In genomic region chr14:27296987-27297386, GRCm38 (mm10) we compare ENCODE assay signal across 19 mouse cellular contexts.
DNase-seq lines count a peak whose midpoint lies in the region; ATAC-seq and TF ChIP-seq lines count a peak whose summit lies in the region.
"Had no signal": no experiment of that assay in that cellular context is flagged by ENCODE, and none has a peak within 500 bp of the region (broad histone marks: within the 10 kb centered on the region; RNA-seq: fewer than 3 reads in every experiment).

No protein-coding gene starts in this region.

- H3K4me3 ChIP-seq in kidney, embryonic 16.5 days (ENCODE audit: low read length) = no peak overlapping the region
- H3K4me3 ChIP-seq in liver, embryonic 11.5 days (ENCODE audit: low read depth, low read length) = no peak overlapping the region
- H3K4me3 ChIP-seq in stomach, postnatal 0 days (ENCODE audit: low read depth, low read length) = no peak overlapping the region
- H3K4me3 ChIP-seq in midbrain, embryonic 10.5 days = no peak overlapping the region
- no peak overlapping the region for H3K4me3 ChIP-seq in midbrain, embryonic 11.5 days (ENCODE audit: low read depth, low read length)
- H3K4me3 ChIP-seq: embryonic facial prominence, embryonic 10.5 days; erythroblast, embryonic 14.5 days; forebrain, embryonic 15.5 days; hindbrain, embryonic 15.5 days; layer of hippocampus, adult 2 months; limb, embryonic 13.5 days had no signal

- ATAC-seq in kidney, embryonic 16.5 days (ENCODE audit: low FRiP score, low TSS enrichment) = peak; percentile 65; the same call in 1 of the 2 replicates
- ATAC-seq in liver, embryonic 11.5 days (replicated peaks; ENCODE audit: low FRiP score) = 0 out of 2 replicates have a peak, but pooled peaks have one; percentile 51
- ATAC-seq in stomach, postnatal 0 days (ENCODE audit: low FRiP score, low TSS enrichment) = peak; percentile 80
- no peak for ATAC-seq in midbrain, embryonic 11.5 days (ENCODE audit: low FRiP score)
- ATAC-seq: forebrain, embryonic 15.5 days had no signal

- TF ChIP-seq CTCF in stomach, postnatal 0 days (IDR thresholded peaks at IDR 0.05; ENCODE audit: low read depth) = no peak

- no peak overlapping the region for H3K9ac ChIP-seq in kidney, embryonic 16.5 days (replicated peaks; ENCODE audit: low read length)
- no peak overlapping the region for H3K9ac ChIP-seq in liver, embryonic 11.5 days (ENCODE audit: low read depth, low read length)
- H3K9ac ChIP-seq in stomach, postnatal 0 days (ENCODE audit: low read length) = no peak overlapping the region
- H3K9ac ChIP-seq in midbrain, embryonic 11.5 days (ENCODE audit: low read length) = no peak overlapping the region
- H3K9ac ChIP-seq: forebrain, embryonic 15.5 days; hindbrain, embryonic 15.5 days; limb, embryonic 13.5 days had no signal

- no peaks in the 10 kb centered on the region; the same call in 1 of the 2 replicates for H3K4me1 ChIP-seq in kidney, embryonic 16.5 days (ENCODE audit: insufficient read depth, low read length)
- H3K4me1 ChIP-seq in liver, embryonic 11.5 days (replicated peaks; ENCODE audit: control insufficient read depth, insufficient read depth, low read length) = no peaks in the 10 kb centered on the region
- H3K4me1 ChIP-seq in stomach, postnatal 0 days (replicated peaks; ENCODE audit: control insufficient read depth, insufficient read depth) = no peaks in the 10 kb centered on the region
- H3K4me1 ChIP-seq in midbrain, embryonic 10.5 days = no peaks in the 10 kb centered on the region
- no peaks in the 10 kb centered on the region for H3K4me1 ChIP-seq in midbrain, embryonic 11.5 days (ENCODE audit: control insufficient read depth, insufficient read depth, low read length)
- H3K4me1 ChIP-seq: embryonic facial prominence, embryonic 10.5 days; forebrain, embryonic 15.5 days; hindbrain, embryonic 15.5 days; limb, embryonic 13.5 days had no signal

- no peaks in the 10 kb centered on the region for H3K36me3 ChIP-seq in kidney, embryonic 16.5 days (ENCODE audit: insufficient read depth, low read length)
- H3K36me3 ChIP-seq in liver, embryonic 11.5 days (ENCODE audit: control insufficient read depth, insufficient read depth, low read length) = no peaks in the 10 kb centered on the region
- H3K36me3 ChIP-seq in stomach, postnatal 0 days (ENCODE audit: control insufficient read depth, insufficient read depth, low read length) = no peaks in the 10 kb centered on the region
- H3K36me3 ChIP-seq in midbrain, embryonic 10.5 days = no peaks in the 10 kb centered on the region
- H3K36me3 ChIP-seq in midbrain, embryonic 11.5 days (ENCODE audit: control insufficient read depth, insufficient read depth, low read length) = no peaks in the 10 kb centered on the region
- H3K36me3 ChIP-seq: embryonic facial prominence, embryonic 10.5 days; forebrain, embryonic 15.5 days; hindbrain, embryonic 15.5 days; limb, embryonic 13.5 days had no signal

- 60% methylated on average over 5 of the region's 5 CpGs for WGBS in kidney, embryonic 16.5 days
- 70% methylated on average over 5 of the region's 5 CpGs for WGBS in liver, embryonic 11.5 days
- 48% methylated on average over 5 of the region's 5 CpGs for WGBS in stomach, postnatal 0 days
- 89% methylated on average over 5 of the region's 5 CpGs for WGBS in midbrain, embryonic 10.5 days
- WGBS in midbrain, embryonic 11.5 days = 91% methylated on average over 5 of the region's 5 CpGs

- peak; percentile 81 for DNase-seq in kidney, adult 11 months
- no peak for DNase-seq in kidney, postnatal 4 days
- no peak for DNase-seq in liver, embryonic 11.5 days (ENCODE audit: low spot score)
- peak; percentile 23 for DNase-seq in stomach, postnatal 0 days (ENCODE audit: low spot score)
- no peak for DNase-seq in midbrain, embryonic 10.5 days (ENCODE audit: low spot score)
- no peak for DNase-seq in midbrain, embryonic 11.5 days (ENCODE audit: low spot score, missing footprints)
- DNase-seq in testis, postnatal 14 days (ENCODE audit: low spot score) = no peak
- DNase-seq: cerebellum, postnatal 25 days; heart, postnatal 10 days; lung, postnatal 14 days; midbrain, embryonic 14.5 days; right cerebral cortex, postnatal 14 days had no signal

- H3K9me3 ChIP-seq in kidney, embryonic 16.5 days (ENCODE audit: low read length) = no peaks in the 10 kb centered on the region
- no peaks in the 10 kb centered on the region for H3K9me3 ChIP-seq in liver, embryonic 11.5 days (ENCODE audit: control insufficient read depth, low read length)
- no peaks in the 10 kb centered on the region for H3K9me3 ChIP-seq in stomach, postnatal 0 days (ENCODE audit: control insufficient read depth, low read length)
- no peaks in the 10 kb centered on the region for H3K9me3 ChIP-seq in midbrain, embryonic 10.5 days (replicated peaks)
- no peaks in the 10 kb centered on the region for H3K9me3 ChIP-seq in midbrain, embryonic 11.5 days (ENCODE audit: control insufficient read depth, low read length)
- H3K9me3 ChIP-seq: embryonic facial prominence, embryonic 10.5 days; forebrain, embryonic 15.5 days; hindbrain, embryonic 15.5 days; limb, embryonic 13.5 days had no signal

- TF ChIP-seq EP300 in stomach, postnatal 0 days (optimal IDR thresholded peaks at IDR 0.05) = no peak

- H3K4me2 ChIP-seq in kidney, embryonic 16.5 days (replicated peaks; ENCODE audit: low read depth, low read length) = no peak overlapping the region
- no peak overlapping the region for H3K4me2 ChIP-seq in liver, embryonic 11.5 days
- no peak overlapping the region for H3K4me2 ChIP-seq in stomach, postnatal 0 days (replicated peaks; ENCODE audit: low read depth)
- H3K4me2 ChIP-seq in midbrain, embryonic 11.5 days = no peak overlapping the region
- H3K4me2 ChIP-seq: forebrain, embryonic 15.5 days; hindbrain, embryonic 15.5 days; limb, embryonic 13.5 days had no signal

- 0 out of 2 replicates have a peak overlapping the region, but pooled peaks have one; percentile 12 for H3K27ac ChIP-seq in kidney, embryonic 16.5 days (ENCODE audit: low read length)
- H3K27ac ChIP-seq in liver, embryonic 11.5 days (ENCODE audit: low read depth, low read length) = no peak overlapping the region
- no peak overlapping the region for H3K27ac ChIP-seq in stomach, postnatal 0 days (replicated peaks)
- H3K27ac ChIP-seq in midbrain, embryonic 10.5 days (replicated peaks) = no peak overlapping the region
- no peak overlapping the region for H3K27ac ChIP-seq in midbrain, embryonic 11.5 days (ENCODE audit: low read depth, low read length)
- H3K27ac ChIP-seq: embryonic facial prominence, embryonic 10.5 days; forebrain, embryonic 15.5 days; hindbrain, embryonic 15.5 days; layer of hippocampus, adult 2 months; limb, embryonic 13.5 days had no signal

- H3K27me3 ChIP-seq in kidney, embryonic 16.5 days (ENCODE audit: insufficient read depth, low read length) = no peaks in the 10 kb centered on the region
- no peaks in the 10 kb centered on the region for H3K27me3 ChIP-seq in liver, embryonic 11.5 days (replicated peaks; ENCODE audit: control insufficient read depth, insufficient read depth, low read length)
- H3K27me3 ChIP-seq in stomach, postnatal 0 days (ENCODE audit: control insufficient read depth, insufficient read depth, low read length) = no peaks in the 10 kb centered on the region
- no peaks in the 10 kb centered on the region for H3K27me3 ChIP-seq in midbrain, embryonic 10.5 days (ENCODE audit: low read depth, poor library complexity, severe bottlenecking)
- H3K27me3 ChIP-seq in midbrain, embryonic 11.5 days (ENCODE audit: control insufficient read depth, insufficient read depth, low read length) = no peaks in the 10 kb centered on the region
- H3K27me3 ChIP-seq: forebrain, embryonic 15.5 days; hindbrain, embryonic 15.5 days; limb, embryonic 13.5 days had no signal

Comparison
In these comparisons a context has a peak if more than half of its experiments do, and no peak if none do; other contexts are left out.
1. DNase-seq: peak in kidney, adult 11 months (single experiment) and stomach, postnatal 0 days (single experiment); none in kidney, postnatal 4 days (0 of 2), liver, embryonic 11.5 days (single experiment), midbrain, embryonic 10.5 days (single experiment), midbrain, embryonic 11.5 days (single experiment) and testis, postnatal 14 days (single experiment).